Mouse (Mus musculus) naive thymus-derived CD4-positive, alpha-beta T cell, adult 2 months (primary cell): ENCODE measurements around the gene Syt2.

ENCODE experiments used
- DNase-seq: peaks from one replicate; pipeline ENCODE4 v3.0.0-alpha.2; 2011; ENCODE audit warnings: low read depth

Gene Syt2

DNA sequence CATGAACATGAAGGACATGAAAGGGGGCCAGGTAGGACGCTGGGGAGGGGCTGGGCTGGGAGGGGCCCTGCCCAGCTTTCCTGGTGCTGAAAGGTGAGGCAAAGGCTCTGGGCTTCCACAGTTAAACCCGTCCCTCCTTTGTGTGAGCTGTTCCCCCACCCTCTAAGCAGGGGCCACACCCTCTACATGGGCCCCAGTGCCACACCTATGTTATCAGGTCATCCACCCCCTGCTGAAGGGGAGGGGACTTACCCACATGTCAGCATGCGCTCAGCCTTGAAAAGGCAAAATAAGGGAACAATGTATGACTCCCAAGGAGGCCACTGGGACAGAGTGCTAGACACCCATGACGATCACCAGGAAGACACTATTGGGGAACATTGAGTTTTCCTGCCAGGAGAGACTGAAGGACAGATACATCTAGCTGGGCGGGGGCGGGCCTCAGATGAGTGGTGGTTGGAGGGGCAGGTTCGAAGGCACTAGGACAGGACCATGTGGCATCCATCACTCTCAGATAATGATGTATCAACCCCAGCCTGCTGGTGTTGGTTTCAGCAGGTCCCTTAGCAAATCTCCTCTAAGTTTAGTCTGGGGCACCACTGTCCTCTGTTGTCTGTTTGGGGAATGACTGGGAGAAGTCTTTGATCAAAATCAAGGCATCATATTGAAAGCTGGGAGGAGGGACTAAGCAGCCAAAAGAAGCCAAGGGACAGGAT, 95.6 kb downstream of the Syt2 start:
- DNase-seq = no peak

DNA sequence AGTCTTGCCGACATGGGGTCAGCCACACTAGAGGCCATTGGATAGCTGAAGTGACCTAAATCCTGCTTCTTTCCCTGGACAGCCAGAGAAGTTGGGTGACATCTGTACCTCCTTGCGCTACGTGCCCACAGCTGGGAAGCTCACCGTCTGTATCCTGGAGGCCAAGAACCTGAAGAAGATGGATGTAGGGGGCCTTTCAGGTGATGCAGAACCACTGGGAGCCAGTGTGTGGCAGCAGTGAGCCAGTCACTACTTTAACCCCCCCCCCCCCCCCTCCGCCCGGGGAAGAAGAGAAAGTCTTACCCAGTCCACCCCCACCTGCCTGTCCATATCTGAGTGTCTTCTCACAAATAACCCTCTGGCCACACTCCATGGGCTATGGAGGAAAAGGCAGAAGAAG, 99.2 kb downstream of the Syt2 start:
- peak; percentile 44 for DNase-seq

DNA sequence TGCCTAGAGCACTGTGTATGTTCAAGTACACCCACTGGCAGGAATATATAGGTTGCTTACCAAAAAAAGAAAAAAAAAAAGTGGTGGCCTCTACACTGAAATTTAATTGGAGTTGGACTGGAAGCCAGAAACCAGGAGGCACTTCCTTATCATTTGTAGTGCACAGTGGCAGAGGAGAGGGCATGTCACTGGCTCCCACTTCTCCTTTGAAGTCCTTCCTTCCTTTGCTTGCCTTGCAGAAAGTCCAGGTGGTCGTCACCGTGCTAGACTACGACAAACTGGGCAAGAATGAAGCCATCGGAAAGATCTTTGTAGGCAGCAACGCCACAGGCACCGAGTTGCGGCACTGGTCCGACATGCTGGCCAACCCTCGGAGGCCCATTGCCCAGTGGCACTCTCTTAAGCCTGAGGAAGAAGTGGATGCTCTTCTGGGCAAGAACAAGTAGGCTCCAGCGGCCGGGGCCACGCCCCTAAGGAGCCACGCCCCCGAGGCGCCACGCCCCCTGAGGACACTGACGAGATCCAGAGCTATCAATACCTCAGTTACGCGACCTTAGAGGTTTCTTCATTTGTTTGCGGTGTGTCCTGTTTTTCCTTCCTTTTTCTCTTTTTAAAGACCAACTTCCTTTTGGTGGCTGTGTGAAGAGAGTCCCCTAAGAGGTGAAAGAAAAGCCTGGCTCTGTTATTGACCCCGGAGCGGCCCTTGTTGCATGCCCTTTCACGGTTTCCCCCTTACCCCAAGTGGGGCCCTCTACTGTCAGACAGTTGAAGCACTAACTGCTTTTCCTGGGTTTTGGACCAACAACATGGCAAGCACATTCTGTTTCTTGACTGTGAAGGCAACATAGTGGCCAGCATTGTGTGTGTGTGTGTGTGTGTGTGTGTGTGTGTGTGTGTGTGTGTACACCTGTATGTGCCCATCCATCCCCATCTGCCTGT, 101.0 kb downstream of the Syt2 start:
- DNase-seq = peak; percentile 75

DNA sequence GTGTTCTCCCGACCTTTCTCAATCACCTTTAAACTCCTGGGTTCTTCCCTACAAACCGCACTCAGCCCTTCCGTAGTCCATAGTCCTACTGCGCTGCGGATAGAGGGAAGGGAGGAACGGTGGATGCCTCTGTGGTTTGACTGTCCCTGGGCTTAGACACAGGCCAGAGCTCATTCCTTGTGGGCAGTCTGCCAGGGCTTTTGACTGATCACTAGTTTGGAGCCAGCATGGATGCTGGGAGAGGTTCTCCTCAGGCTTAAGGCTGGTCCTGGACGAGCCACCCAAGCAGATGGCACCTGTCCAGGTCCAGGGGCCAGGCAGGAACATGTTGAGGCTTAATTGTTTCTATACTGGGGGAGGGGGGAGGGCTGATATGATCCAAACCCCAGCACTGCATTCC, 103.4 kb downstream of the Syt2 start:
- DNase-seq = no peak

GRCm38 (mm10) chr1:134752447-134752846, 106.0 kb downstream of the Syt2 start:
- DNase-seq = no peak

DNA sequence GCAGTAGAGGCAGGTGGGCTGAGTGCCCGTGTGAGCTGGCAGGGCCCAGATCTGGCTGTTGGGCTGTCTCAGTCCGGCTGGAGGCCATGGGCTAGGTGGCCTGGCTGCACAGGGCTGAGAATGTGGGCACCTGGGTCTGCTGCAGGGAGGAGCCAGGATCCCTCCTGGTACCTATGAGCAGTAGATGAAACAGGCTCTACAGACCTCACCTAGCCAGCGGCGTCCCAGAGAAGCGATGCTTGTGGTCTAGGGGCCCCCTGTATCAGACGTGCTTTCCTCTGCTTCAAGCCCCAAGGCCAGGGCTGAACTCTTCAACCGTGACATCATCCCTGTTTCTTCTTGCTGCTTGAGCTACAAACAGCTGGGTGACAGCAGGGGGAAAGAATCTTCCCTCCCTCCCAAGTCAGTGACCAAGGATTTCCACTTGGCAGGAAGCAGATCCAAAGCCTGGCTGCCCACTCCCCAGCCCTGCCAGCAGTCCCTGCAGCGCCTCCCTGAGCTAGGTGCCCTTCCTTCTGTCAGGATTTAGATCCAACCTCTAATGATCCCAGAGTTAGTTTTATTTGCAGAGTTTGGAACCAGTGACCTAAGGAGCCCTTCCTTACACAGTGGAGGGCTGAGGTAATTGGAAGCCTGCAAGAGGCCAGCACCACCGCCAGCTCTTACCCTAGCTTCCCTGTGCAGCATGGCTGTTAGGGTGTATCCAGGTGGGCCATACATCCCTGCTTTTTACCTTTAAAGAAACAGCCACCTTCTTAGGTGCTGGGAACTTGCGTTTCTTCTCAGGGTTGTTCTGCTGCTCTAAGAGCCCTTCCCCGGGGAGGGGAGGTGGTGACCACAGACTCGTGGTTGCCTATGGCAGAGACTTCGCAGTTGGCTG, 107.5 kb downstream of the Syt2 start:
- DNase-seq = no peak

DNA sequence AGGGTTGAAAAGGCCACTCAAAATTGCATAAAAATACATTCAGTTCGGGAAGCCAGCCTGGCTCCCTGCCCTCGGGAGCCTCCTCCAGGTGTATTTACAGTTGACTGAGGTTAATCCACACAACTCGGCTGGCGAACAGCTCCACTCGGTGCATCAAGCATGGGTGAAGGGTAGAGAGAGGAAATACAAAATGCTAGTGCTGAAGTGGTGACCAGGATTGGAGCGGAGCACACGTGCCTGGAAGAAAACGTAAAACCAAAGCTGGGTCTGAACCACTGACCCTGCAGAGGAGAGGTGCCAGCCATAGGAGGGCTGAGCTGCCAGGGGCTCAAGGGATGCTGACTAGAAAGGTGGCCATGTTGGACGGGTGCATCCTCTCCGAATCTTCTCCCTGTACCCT, 108.3 kb downstream of the Syt2 start:
- no peak for DNase-seq

GRCm38 (mm10) chr1:134755548-134756189, 109.2 kb downstream of the Syt2 start:
- DNase-seq = no peak

- DNase-seq = no peak
These were observed 109.9 kb downstream of the Syt2 start for GRCm38 (mm10) chr1:134756190-134756873.

- DNase-seq = no peak
These were observed 110.8 kb downstream of the Syt2 start for GRCm38 (mm10) chr1:134757230-134757629.

DNA sequence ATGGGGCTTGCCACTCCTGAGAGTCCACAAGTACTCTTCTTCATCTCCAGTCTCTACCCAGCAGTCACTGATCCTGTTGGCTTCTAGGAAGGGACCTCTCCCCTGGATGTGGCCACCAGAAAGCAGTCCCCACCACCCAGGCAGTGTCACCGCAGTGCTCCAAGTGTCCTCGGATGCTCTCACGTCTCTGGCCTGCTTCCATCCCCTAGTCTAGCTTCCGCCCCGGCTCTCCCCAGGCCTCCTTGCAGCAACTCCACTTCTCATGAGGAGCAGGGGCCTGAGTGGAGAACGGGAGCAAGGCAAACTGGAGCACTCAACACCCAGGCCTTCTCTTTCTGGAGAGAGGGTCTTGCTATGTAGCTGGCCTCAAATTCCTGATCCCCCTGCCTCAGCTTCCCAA, 112.7 kb downstream of the Syt2 start:
- DNase-seq = no peak

DNA sequence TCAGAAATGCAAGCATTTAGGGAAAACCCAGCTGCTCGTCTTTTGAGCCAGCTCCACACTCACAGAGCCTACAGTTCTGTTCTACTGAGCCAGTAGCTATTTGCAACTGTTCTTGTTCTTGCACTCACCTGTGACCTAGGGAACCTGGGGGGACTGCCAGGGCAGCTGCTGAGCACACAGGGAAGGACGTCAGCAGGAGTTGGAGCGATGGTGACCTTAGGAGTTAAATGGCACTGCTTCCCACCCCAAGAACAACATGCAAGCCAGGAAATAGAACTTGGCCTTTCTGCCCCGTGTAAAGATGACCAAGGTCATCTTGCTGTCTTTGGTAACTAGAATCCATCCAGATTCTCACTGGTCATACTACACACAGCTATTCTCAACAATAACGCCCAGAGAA, 114.2 kb downstream of the Syt2 start:
- DNase-seq = no peak

DNA sequence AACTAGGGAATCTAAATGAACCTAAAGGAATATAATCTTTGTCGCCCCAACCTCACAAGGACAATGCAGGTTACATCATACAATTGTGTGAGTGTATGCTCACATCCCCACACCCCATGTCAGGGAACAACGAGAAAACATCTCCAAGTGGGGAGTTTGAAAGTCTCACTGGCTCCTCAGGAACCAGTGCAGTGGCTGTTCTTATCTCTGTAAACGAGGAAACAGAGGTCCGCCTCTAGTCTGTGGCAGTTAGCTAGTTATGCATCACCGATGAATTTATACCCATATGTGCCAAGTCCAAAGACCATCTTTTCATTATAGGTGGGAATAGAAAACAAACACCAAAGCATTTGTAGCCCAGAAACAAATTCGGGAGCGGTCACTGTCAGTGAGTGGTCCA, 115.1 kb downstream of the Syt2 start:
- DNase-seq = no peak

DNA sequence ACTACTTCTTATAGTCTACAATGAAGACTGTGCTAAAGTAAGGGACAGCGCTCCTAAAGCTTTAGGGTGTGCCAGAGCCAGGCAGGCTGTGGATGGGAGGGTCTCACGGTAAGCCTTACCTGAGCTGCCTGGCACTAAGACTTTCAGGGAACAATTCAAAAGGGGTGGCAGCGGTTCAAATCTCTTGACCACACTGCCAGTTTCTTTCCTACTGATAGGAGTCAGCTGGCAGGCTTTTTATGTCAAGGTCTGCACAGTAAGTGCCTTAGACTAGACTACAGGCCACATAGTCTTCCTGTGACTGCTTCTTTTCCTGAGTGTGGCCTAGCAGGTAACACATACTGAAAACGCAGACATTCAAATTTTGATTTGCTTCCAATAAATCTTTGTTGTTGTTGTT, 116.8 kb downstream of the Syt2 start:
- no peak for DNase-seq

GRCm38 (mm10) chr1:134763776-134764438, 117.4 kb downstream of the Syt2 start:
- no peak for DNase-seq

GRCm38 (mm10) chr1:134764831-134765458, 118.5 kb downstream of the Syt2 start:
- DNase-seq = no peak

DNA sequence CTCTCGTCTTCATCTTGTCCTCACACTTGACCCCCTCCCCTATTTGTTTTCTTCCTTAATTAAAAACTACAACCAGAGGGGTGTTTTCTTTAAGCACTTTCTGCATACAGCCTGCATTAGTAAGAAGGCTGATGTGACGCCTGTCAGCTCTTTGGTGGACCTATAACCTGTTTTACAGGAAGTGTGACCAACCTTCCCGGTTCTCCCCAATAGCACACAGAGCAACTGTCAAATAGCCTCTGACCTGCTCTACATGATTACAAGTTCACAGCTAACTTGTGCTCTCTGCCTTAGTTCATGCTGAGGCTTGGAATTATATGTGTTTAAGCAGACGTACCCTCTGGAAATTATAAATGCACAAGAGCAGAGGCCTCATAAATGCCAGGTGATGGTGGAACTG, 120.0 kb downstream of the Syt2 start:
- no peak for DNase-seq

- DNase-seq = no peak
These were observed 123.8 kb downstream of the Syt2 start for GRCm38 (mm10) chr1:134770312-134770711.

- DNase-seq = no peak
These were observed 124.9 kb downstream of the Syt2 start for GRCm38 (mm10) chr1:134771353-134771752.

- DNase-seq = no peak
These were observed 125.5 kb downstream of the Syt2 start for GRCm38 (mm10) chr1:134771999-134772398.
